Mouse (Mus musculus): ENCODE measurements at regions not wholly inside any gene's neighbourhood (a gene's known extent, or its start where the extent isn't known, plus 50 kb on each side); places are given as distances from the start of the nearest gene placed in this dataset.

DNA sequence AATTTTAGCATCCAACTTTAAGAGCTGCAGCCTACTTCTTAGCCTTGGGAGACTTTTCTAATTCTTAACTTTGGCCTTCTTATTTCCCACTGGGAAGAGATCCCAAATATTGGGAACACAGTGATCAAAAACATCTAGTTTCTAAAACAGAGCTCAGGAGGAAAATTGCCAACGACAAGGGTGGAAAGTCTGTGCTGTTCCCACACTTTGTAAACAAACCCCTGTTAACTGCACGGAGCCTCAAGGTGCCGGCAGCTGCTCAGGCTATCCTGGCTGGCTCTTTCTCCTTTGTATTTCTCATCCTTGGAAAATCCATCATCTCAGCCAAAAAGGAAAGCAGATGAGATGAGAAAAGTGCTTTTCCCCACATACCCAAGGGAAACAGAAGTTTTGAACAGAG, 84.9 kb downstream of the Impad1 start:
- no peaks in the 10 kb centered on the region for H3K4me1 ChIP-seq (ENCODE audit: insufficient read depth, low read length)
- no peak overlapping the region for H3K9ac ChIP-seq (replicated peaks; ENCODE audit: low read length)
- H3K9me3 ChIP-seq (ENCODE audit: low read length): no peaks in the 10 kb centered on the region
- DNase-seq (ENCODE audit: low spot score) (peak; percentile 6), ATAC-seq (no peak)
- no peak overlapping the region for H3K4me2 ChIP-seq (ENCODE audit: low read depth, low read length)
- WGBS: 37% methylated on average over 3 of the region's 3 CpGs
- no peaks in the 10 kb centered on the region for H3K36me3 ChIP-seq (ENCODE audit: insufficient read depth, low read length)
- no peak overlapping the region for H3K27ac ChIP-seq
- no peaks in the 10 kb centered on the region for H3K27me3 ChIP-seq (ENCODE audit: insufficient read depth, low read length)
- H3K4me3 ChIP-seq (ENCODE audit: low read length): no peak overlapping the region
- TF ChIP-seq CTCF (IDR thresholded peaks at IDR 0.05; ENCODE audit: low read depth): no peak

GRCm38 (mm10) chr4:4699102-4699501, 94.1 kb downstream of the Impad1 start:
- H3K4me3 ChIP-seq (ENCODE audit: low read length): no peak overlapping the region
- no peak overlapping the region for H3K9ac ChIP-seq (replicated peaks; ENCODE audit: low read length)
- DNase-seq (ENCODE audit: low spot score) (no peak), ATAC-seq (no peak)
- no peak overlapping the region for H3K27ac ChIP-seq
- H3K4me2 ChIP-seq (ENCODE audit: low read depth, low read length): no peak overlapping the region
- no peaks in the 10 kb centered on the region for H3K36me3 ChIP-seq (ENCODE audit: insufficient read depth, low read length)
- WGBS: 83% methylated on average over 2 of the region's 2 CpGs
- no peaks in the 10 kb centered on the region for H3K4me1 ChIP-seq (ENCODE audit: insufficient read depth, low read length)
- no peaks in the 10 kb centered on the region for H3K9me3 ChIP-seq (ENCODE audit: low read length)
- H3K27me3 ChIP-seq (ENCODE audit: insufficient read depth, low read length): no peaks in the 10 kb centered on the region
- TF ChIP-seq CTCF (IDR thresholded peaks at IDR 0.05; ENCODE audit: low read depth): no peak

- Histone ChIP-seq H3K4me1 (ENCODE audit: insufficient read depth, low read length) (no peaks in the 10 kb centered on the region), H3K4me3 (ENCODE audit: low read length) (no peak overlapping the region), H3K36me3 (ENCODE audit: insufficient read depth, low read length) (no peaks in the 10 kb centered on the region), H3K9ac (replicated peaks; ENCODE audit: low read length) (no peak overlapping the region), H3K27ac (no peak overlapping the region), H3K9me3 (ENCODE audit: low read length) (no peaks in the 10 kb centered on the region), H3K27me3 (ENCODE audit: insufficient read depth, low read length) (no peaks in the 10 kb centered on the region), H3K4me2 (ENCODE audit: low read depth, low read length) (no peak overlapping the region)
- WGBS: 84% methylated on average over 1 of the region's 1 CpGs
- ATAC-seq (no peak), DNase-seq (ENCODE audit: low spot score) (no peak)
- no peak for TF ChIP-seq CTCF (IDR thresholded peaks at IDR 0.05; ENCODE audit: low read depth)
Measured at GRCm38 (mm10) chr4:4695413-4695812, 97.7 kb downstream of the Impad1 start.

- WGBS: 37% methylated on average over 4 of the region's 4 CpGs
- H3K9me3 ChIP-seq (ENCODE audit: low read length): no peaks in the 10 kb centered on the region
- no peak overlapping the region for H3K9ac ChIP-seq (replicated peaks; ENCODE audit: low read length)
- no peak for DNase-seq (ENCODE audit: low spot score)
- H3K36me3 ChIP-seq (ENCODE audit: insufficient read depth, low read length): no peaks in the 10 kb centered on the region
- ATAC-seq: no peak
- no peaks in the 10 kb centered on the region for H3K4me1 ChIP-seq (ENCODE audit: insufficient read depth, low read length)
- H3K27me3 ChIP-seq (ENCODE audit: insufficient read depth, low read length): no peaks in the 10 kb centered on the region
- H3K4me3 ChIP-seq (ENCODE audit: low read length): no peak overlapping the region
- no peak overlapping the region for H3K27ac ChIP-seq
- no peak for TF ChIP-seq CTCF (IDR thresholded peaks at IDR 0.05; ENCODE audit: low read depth)
- no peak overlapping the region for H3K4me2 ChIP-seq (ENCODE audit: low read depth, low read length)
Measured at GRCm38 (mm10) chr4:4686920-4687319, 106.2 kb downstream of the Impad1 start.

DNA sequence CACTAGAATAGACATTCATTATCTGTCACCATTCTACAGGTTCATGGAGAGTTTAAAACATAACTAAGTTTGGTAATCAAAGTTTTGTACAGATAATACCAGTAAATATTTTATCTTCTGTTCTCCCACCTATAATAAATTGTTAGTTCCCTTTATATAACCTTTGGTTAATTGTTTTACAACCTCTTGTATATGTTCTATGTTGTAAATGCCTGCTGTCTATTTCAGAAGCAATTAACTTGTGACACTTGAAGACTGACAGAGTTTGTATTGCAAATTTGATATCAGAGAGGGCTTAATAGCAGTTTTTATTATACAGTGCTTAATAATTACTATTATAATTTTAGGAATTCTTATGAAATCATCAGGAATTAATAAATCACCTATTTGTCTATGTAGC, 118.5 kb downstream of the Impad1 start:
- ATAC-seq (no peak), DNase-seq (ENCODE audit: low spot score) (no peak)
- H3K27ac ChIP-seq: no peak overlapping the region
- no peaks in the 10 kb centered on the region for H3K4me1 ChIP-seq (ENCODE audit: insufficient read depth, low read length)
- no peak for TF ChIP-seq CTCF (IDR thresholded peaks at IDR 0.05; ENCODE audit: low read depth)
- no peaks in the 10 kb centered on the region for H3K27me3 ChIP-seq (ENCODE audit: insufficient read depth, low read length)
- no peak overlapping the region for H3K9ac ChIP-seq (replicated peaks; ENCODE audit: low read length)
- no peak overlapping the region for H3K4me2 ChIP-seq (ENCODE audit: low read depth, low read length)
- no peaks in the 10 kb centered on the region for H3K36me3 ChIP-seq (ENCODE audit: insufficient read depth, low read length)
- H3K9me3 ChIP-seq (ENCODE audit: low read length): no peaks in the 10 kb centered on the region
- H3K4me3 ChIP-seq (ENCODE audit: low read length): no peak overlapping the region

DNA sequence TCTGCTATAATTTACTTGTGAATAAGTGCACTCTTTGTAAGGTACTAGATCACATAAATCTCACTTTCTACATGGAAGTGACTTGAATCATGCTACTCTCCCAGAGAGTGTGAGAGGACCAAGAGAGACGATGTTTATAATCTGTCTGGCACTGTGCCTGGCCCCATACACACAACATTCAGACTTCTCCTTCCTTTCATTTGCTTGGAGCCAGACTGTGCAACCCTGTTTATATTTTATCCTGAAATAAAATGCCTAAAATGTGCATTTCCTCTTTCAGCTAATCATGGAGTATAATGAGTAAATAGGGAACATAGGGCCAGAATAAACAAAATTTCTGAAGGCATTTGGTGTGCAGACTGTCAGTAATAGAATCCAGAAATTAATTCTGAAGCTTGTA, 142.9 kb downstream of the Impad1 start:
- WGBS: 48% methylated on average over 1 of the region's 1 CpGs
- H3K4me1 ChIP-seq (ENCODE audit: insufficient read depth, low read length): no peaks in the 10 kb centered on the region
- no peak for ATAC-seq

DNA sequence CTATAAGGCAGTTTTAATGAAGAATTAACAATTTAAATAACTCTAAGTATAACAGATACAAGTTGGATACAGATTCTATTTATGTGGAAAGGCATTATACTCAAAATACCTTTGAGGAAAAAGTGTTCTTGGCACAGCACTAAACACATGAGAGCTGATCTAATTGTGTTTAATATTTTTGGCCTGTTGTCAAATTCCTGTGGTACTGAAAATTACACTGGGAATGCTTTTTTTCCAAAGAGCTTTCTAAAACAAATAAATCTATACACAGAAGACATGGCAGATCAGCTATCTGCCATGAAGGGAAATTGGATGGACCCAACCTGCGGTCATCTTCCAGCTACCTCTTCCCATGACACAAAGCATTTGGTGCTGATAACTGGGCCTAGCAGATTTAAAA, 147.9 kb downstream of the Impad1 start:
- no peak for TF ChIP-seq CTCF (IDR thresholded peaks at IDR 0.05; ENCODE audit: low read depth)
- H3K4me3 ChIP-seq (ENCODE audit: low read length): no peak overlapping the region
- H3K9ac ChIP-seq (replicated peaks; ENCODE audit: low read length): no peak overlapping the region
- ATAC-seq (no peak), DNase-seq (ENCODE audit: low spot score) (no peak)
- H3K36me3 ChIP-seq (ENCODE audit: insufficient read depth, low read length): no peaks in the 10 kb centered on the region
- no peak overlapping the region for H3K27ac ChIP-seq
- no peaks in the 10 kb centered on the region for H3K9me3 ChIP-seq (ENCODE audit: low read length)
- H3K4me2 ChIP-seq (ENCODE audit: low read depth, low read length): no peak overlapping the region
- H3K4me1 ChIP-seq (ENCODE audit: insufficient read depth, low read length): no peaks in the 10 kb centered on the region
- 77% methylated on average over 1 of the region's 1 CpGs for WGBS
- H3K27me3 ChIP-seq (ENCODE audit: insufficient read depth, low read length): no peaks in the 10 kb centered on the region

More for the DNA sequence above, 142.9 kb downstream of the Impad1 start:
- Histone ChIP-seq H3K36me3 (ENCODE audit: insufficient read depth, low read length) (no peaks in the 10 kb centered on the region), H3K9ac (replicated peaks; ENCODE audit: low read length) (no peak overlapping the region), H3K27ac (no peak overlapping the region), H3K4me2 (ENCODE audit: low read depth, low read length) (no peak overlapping the region), H3K4me3 (ENCODE audit: low read length) (no peak overlapping the region), H3K27me3 (ENCODE audit: insufficient read depth, low read length) (no peaks in the 10 kb centered on the region), H3K9me3 (ENCODE audit: low read length) (no peaks in the 10 kb centered on the region)
- TF ChIP-seq CTCF (IDR thresholded peaks at IDR 0.05; ENCODE audit: low read depth): no peak
- no peak for DNase-seq (ENCODE audit: low spot score)

Measured in hindbrain, postnatal 0 days (tissue).